Mouse (Mus musculus): ENCODE measurements around the gene 9230112D13Rik.
A peak's percentile ranks its signal among the peaks of the same experiment; 100 is the strongest.

9230112D13Rik gene

DNA sequence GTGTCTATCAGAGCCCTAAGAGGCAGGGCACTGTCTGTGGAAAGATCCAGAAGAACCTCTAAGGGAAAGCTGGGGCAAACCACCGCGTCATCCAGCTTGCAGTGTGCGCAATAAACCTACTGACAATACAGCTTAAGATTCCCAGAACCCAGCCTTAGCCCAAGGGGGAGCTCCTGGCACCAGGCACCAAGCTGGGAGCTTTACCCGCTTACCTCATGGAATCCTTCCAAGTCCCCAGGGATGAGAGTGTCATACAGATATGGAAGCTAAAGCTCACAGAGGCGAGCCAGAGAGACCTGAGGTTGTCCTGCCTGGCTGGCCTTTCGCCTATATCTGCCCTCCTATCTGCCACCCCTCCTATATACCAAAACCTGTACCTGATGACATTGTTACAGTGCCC lies 21.0 kb upstream of the 9230112D13Rik start:
- DNase-seq (ENCODE audit: extremely low read depth, low read depth, low spot score) = no peak

GRCm38 (mm10) chr14:34541896-34542295 lies 19.3 kb upstream of the 9230112D13Rik start:
- DNase-seq (ENCODE audit: extremely low read depth, low read depth, low spot score) = no peak

DNA sequence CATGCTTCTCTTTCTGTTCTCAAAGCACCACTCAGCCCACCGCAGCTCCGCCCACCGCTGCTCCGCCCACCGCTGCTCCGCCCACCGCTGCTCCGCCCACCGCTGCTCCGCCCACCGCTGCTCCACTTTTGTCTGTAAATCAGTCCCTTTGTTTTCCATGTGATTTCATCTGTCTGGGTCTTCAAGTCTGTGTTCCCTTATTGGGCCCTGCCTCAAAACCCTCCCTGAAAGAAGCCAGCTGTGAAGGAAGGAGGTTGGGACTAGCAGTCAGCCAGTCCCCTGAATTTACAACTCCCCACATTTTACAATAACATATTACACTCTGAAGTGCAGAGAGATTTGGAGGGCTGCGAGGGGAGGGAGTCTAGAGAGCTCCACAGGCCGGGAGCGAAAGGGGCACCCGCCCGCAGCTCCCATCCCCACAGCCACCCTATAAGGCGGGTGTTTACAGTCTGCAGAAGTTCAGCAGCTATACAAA lies 18.1 kb upstream of the 9230112D13Rik start:
- DNase-seq (ENCODE audit: extremely low read depth, low read depth, low spot score) = no peak

DNA sequence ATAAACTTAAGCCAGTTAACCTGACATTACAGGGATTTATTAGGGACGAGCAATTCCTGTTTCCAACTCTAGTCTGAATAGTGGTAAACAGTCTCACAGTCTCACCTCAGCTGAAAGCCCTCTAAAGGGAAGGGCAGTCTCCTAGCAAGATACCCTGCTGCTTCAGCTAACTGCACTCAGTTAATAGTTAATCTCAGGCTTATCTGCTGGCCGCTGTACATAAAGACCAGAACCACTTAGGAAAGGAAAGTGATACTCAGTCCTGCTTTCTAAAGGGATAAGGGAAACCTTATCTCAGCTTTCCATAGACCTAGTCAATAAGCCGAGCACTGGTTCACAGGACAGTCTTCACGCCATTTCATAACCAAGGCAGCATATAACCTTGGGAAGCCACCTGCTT lies 13.3 kb upstream of the 9230112D13Rik start:
- no peak for DNase-seq (ENCODE audit: extremely low read depth, low read depth, low spot score)

DNA sequence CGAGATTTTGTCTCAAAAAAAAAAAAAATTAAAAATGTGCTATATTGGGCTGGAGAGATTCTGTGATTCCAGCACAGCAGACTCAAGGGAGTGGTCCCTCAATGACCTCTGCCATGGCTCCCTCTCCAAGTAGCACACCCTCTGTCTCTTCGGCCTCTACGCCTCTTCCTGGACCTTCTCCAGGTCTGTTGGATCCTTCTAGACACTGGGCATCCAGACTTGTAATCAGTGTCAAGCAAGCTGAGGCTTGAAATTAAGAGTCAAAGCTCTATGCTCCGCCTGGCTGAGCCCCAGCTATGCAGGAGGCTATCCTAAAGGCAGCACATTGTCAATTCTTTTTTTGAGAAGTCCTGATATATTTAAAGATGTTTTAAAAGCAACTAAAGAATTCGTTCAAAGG lies 10.9 kb upstream of the 9230112D13Rik start:
- DNase-seq (ENCODE audit: extremely low read depth, low read depth, low spot score) = peak; percentile 56

GRCm38 (mm10) chr14:34532536-34532935 lies 9.9 kb upstream of the 9230112D13Rik start:
- no peak for DNase-seq (ENCODE audit: extremely low read depth, low read depth, low spot score)

GRCm38 (mm10) chr14:34528804-34529203 lies 6.2 kb upstream of the 9230112D13Rik start:
- DNase-seq (ENCODE audit: extremely low read depth, low read depth, low spot score) = no peak

DNA sequence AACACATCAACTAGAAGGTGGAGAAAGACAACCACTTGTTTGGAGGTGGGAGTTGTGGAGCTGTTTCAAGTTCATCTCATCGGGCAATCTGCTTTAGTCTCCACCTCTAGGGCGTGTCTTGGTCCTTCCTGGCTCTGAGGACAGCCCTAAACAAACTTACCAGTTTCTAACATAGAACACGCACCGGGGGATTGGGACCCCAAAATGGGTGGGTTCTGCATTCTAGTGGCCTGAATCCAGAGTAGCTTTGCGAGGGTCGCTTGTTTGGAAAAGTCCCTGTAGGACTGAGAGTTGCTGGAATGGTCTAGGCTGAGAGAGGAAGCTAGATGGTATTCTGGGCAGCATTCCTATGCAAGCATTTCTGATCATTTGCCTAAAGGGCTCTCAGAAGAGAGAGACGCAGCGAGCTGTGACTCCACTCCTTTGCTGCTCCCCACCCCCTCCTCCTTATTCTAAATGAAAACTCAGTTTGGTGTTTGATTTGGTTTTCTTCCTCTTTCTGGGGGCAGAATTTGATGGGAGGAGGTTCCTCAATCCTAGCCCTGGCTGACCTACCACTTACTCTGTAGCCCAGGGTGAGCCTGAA lies 4.5 kb downstream of the 9230112D13Rik start:
- no peak for DNase-seq (ENCODE audit: extremely low read depth, low read depth, low spot score)

DNA sequence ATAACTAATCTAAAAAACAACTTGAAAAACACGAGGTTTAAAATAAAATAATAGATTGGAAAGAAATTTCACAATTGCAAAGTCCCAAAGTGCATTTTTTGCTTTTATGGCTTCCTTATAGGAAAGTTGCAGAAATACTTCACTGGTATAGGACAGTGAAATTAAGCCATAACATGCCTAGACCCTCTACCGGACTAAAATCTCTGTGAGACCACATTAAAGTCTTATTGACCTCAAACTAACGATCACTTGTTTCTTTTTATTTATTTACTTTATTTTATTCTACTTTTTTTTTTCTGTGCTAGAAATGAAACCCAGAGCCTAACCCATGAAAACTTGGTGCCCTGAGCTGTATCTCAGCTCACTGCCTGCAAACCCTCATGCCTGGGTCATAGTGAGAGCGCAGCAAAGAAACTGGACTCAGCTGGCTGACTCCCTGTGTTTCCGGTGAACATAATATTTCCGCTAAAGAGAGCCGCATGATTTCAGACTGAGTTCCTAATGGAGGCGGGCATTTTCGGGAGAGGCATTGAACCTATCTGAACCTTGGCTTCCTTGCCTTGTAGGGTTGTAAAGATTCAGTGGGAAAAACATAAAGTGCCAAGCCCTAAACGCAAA lies 5.5 kb downstream of the 9230112D13Rik start:
- no peak for DNase-seq (ENCODE audit: extremely low read depth, low read depth, low spot score)

- no peak for DNase-seq (ENCODE audit: extremely low read depth, low read depth, low spot score)
These were observed 6.7 kb downstream of the 9230112D13Rik start for GRCm38 (mm10) chr14:34515860-34516259.

DNA sequence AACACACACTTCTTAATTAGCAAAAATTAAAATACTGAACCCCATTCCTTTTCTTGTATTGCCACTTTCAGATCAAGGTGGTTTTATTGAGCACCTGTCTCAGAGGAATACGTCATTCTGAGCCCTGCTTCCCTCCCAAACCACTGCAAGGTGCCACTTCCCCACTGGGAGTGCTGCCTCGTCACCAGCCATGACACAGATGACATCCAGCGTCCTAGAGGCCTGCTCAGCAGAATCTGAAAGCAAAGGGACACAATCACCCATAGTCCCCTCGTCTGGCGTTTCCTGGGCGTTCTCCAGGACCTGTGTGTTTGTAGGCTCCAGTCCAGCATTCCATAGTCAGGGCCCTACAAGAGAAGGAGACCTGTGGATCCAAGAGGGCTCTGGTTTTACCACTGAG lies 8.5 kb downstream of the 9230112D13Rik start:
- no peak for DNase-seq (ENCODE audit: extremely low read depth, low read depth, low spot score)

GRCm38 (mm10) chr14:34512602-34513001 lies 10.0 kb downstream of the 9230112D13Rik start:
- DNase-seq (ENCODE audit: extremely low read depth, low read depth, low spot score) = no peak

DNA sequence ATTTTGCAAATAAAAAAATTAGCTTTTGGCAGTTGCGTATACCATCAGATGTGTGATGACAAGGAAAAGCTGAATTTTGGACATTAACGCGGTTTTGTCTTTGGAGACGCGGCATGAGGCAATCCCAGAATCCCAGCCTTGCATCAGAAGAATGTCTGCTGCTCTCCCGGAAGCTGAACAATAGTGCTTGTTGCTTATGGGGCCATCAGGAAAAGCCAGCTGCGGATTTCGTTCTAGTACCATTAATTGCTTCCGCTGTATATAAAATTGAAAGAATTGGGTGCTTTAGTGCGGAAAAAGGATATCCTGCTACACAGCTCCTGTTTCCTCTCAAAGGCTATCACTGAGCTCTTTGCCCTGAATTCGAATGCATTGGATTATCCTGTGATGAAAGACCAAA lies 10.7 kb downstream of the 9230112D13Rik start:
- DNase-seq (ENCODE audit: extremely low read depth, low read depth, low spot score) = no peak

GRCm38 (mm10) chr14:34508842-34509439 lies 13.7 kb downstream of the 9230112D13Rik start:
- DNase-seq (ENCODE audit: extremely low read depth, low read depth, low spot score) = no peak

GRCm38 (mm10) chr14:34508187-34508840 lies 14.3 kb downstream of the 9230112D13Rik start:
- DNase-seq (ENCODE audit: extremely low read depth, low read depth, low spot score) = no peak

DNA sequence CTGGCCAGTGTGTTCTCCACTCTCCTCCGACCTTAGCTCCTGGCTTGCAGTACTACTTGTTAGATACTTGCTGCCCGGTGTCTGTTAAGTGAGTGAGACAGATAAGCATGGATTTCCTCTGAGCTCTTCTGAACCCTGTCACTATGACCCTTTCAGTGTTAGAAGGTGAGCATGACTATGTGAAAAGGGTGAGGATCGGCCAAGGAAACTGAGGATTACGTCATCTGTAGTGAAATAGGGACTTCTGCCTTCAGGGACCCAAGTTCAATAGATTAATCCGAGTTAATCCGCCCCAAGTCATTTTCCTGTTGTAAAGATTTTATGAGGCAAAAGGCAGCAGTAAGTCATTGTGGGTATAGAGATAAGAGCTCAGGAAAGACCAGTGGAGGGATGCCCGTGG lies 17.3 kb downstream of the 9230112D13Rik start:
- peak; percentile 66 for DNase-seq (ENCODE audit: extremely low read depth, low read depth, low spot score)

GRCm38 (mm10) chr14:34504377-34504776 lies 18.2 kb downstream of the 9230112D13Rik start:
- DNase-seq (ENCODE audit: extremely low read depth, low read depth, low spot score) = peak; percentile 91

DNA sequence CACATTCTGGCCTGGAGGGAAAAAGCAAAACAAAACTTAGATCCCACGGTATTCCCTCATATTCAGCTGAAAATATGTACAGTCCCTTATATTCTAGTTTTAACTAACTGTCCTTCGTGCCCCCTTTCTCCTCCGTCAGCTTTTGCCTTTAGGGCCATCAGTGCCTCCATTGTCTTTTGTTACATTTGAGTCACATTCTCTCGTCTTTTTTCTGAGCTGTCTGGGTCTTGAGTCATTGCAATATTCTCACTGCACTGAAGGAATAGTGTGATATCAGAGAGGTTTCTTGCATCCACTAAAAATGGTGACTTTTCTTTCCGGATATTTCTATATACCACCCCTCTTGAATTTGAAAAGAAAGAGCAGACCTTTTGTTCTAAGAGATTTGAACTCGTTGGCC lies 18.8 kb downstream of the 9230112D13Rik start:
- DNase-seq (ENCODE audit: extremely low read depth, low read depth, low spot score) = no peak

GRCm38 (mm10) chr14:34503325-34503647 lies 19.3 kb downstream of the 9230112D13Rik start, which contains the start of gene Bmpr1a:
Gene Bmpr1a (minus strand): TSS chr14:34503341.
- DNase-seq (ENCODE audit: extremely low read depth, low read depth, low spot score) = no peak

- DNase-seq (ENCODE audit: extremely low read depth, low read depth, low spot score) = no peak
These were observed 19.9 kb downstream of the 9230112D13Rik start for GRCm38 (mm10) chr14:34502475-34503324.
